Mouse (Mus musculus) B cell, adult 2 months (primary cell): ENCODE measurements at regions not wholly inside any gene's neighbourhood (a gene's known extent, or its start where the extent isn't known, plus 50 kb on each side); places are given as distances from the start of the nearest gene placed in this dataset.
"Not testable (repeated sequence)": the region's sequence is repeated elsewhere in the genome, so short reads cannot be mapped to it uniquely, and the experiment has no call there.

Experiments used
- DNase-seq, 2 experiments: peaks; one replicate each; pipeline ENCODE4 v3.0.0; 2022

- no peak for DNase-seq
Measured at GRCm38 (mm10) chr17:52351293-52351692, 251.2 kb upstream of the Kcnh8 start.

DNA sequence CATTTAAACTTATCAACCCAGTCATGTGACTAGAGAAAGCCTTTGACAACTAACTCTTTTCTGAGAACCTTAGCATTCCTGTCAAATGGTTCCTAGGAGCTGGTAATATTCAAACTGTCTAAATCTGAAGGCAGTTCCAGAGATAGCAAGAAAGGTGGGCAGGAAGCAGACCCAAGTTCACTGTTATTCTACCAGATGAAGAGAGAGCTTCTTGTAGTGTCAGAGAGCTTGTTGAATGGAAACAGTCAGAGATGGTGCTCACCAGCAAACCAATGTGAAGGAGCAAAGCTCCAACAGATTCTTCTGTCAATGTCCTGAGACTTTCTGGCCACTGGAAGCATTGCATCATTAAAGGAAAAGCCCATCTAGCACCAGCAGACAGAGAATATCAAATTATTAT, 251.8 kb upstream of the Kcnh8 start:
- no peak for DNase-seq

DNA sequence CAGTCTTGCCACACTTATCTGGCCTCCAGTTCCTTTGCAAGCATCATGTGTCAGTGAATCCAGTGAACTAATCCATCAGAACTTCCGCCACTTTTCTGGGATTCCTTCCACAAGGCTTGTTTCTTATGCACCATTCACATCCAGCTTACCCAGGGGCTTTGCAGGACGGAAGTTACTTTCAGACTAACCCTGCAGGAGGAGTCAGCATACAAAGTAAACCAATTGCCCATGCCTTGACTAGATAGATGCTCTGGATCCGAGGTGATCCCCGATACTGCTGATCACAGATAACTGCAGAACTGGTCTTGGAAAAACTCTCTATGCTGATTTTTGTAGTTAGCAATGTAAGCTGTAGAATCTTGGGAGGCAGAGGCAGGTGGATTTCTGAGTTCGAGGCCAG, 252.6 kb upstream of the Kcnh8 start:
- no peak for DNase-seq

DNA sequence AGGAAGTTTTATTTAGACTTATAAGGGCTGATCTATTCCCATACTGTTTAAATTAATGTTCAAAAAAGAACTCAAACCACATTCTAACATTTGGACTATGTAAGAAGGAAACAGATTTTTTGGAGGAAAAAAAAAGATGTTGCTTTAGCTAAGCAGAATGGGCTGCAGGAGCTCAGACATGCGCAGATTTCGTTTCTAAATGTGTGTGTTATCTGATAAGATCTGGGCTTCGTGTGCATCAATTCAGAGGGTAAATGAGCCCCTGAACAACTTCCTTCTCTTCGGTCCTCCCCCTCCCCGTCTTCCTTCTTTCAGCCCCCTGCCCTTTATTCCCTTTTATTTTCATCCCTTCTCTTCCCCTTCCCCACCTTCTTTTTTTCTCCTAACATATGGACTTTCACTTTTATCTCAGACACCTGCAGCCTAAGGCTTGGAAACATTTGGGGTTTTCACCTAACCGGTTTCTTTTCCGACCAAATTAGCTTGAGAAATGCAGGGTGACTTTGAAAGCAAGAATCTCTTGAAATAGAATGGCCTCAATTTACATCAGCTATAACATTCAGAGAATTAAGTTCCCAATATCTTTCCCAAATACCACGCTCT, 253.9 kb upstream of the Kcnh8 start:
- no peak for DNase-seq

DNA sequence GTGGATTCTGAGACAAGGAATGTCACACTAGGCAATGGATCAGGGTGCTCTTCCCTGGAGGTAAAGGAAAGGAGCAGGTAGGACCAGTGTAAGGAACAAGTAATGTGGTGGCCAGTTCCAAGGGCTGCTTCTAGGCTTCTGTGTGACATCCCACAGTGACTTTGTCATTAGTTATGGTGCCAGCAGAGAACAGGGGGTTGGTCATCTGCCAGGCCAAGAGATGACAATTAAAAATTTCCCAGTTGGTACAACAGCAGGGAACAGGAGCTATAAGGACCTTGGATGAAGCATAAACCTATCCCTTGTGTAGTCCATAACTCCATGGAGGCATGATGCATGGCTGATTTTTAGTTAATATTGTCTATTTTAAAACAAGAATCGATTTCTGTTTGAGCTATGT, 281.9 kb upstream of the Kcnh8 start:
- no peak for DNase-seq

DNA sequence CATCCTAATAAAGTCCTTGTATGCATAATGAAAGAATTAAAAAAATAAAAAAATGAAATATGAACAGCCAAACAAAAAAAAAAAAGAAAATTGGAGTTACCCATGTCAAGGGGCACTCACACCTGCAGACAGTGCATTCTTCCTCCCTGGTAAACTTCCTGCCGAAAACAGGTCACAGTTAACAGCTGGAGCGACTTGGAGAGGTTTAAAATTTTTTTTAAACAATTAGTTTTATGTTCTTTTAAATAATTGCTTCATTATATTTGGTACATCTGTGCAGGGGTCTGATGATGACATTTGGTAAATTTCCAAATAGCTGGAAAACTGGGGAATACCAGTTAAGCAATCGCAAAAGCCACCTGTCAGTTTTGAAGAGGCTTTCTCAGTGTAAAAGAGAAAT, 285.5 kb upstream of the Kcnh8 start:
- DNase-seq, result no peak

DNA sequence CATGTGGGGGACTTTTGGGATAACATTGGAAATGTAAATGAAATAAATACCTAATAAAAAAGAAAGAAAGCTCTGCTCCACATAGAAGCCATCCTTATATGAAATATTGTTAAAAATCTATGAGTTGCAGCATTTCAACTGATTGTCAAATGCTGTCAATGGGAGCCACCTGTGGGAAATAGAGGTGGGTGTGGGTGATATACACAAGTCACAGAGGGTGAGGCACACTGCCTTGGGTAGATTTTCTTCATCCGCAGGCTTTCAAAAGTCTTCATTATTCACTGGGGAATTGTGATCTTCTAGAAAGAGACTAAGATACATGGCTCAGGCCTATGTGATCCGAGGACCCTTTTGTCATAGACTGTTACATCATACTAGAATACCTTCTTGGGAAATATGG, 286.6 kb upstream of the Kcnh8 start:
- DNase-seq, result no peak

GRCm38 (mm10) chr17:52315456-52315855, 287.1 kb upstream of the Kcnh8 start:
- DNase-seq, result not testable (repeated sequence)

DNA sequence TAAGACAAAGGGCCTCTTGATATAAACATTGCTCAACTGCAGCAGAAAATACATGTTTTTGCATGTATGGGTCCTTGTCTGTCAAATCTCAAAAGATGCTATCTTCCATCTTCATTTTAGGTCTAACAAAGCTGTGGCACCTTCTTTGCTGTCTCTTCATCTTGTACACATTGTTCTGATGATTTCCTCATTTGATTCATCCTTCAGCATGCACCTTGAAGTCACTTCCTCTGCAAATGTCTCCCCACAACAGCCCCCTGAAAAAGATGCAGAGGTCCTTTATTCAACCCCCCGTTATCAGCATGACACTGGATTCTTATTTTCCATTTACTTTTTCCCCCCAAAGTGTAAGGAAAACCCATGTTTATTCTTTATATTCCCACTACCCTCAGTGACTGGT, 290.5 kb upstream of the Kcnh8 start:
- DNase-seq, result no peak

DNA sequence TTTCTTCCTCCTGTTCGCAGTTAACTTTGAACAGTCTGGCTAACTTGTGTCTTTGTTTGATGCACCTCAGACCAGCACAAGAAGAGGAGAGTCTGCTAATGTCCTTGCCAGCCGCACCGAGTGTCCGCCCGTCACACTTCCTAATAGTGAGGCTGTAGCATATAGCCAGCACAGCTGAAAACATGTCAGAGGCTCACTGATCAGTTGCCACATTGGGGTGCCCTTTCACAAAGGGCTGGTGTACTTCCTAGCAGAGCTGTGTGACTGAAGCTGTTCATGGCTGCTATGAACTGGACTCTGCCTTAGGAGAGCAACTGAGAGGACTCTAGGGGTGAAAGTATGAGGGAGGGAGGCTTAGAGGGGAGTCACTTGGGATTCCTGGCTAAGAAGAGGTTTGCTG, 293.7 kb upstream of the Kcnh8 start:
- DNase-seq, result no peak

DNA sequence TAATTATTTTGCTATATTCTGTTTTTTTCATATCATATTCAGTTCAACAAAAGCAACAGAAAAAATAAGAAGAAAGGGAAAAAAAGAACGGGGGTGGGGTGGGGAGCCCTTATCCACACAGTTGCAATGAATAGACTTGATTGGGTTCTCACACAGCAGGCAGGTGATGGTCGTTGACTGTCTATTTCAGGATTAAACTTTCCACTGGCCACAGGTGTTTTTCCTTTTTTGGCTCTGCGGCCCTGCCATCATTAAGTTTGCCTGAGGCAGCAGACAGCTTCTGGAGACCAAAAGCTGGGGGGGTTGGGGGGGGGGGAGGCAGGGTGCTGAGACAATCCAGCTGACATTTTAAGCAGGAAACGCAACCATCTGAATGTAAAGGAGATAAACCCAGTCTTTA, 298.4 kb upstream of the Kcnh8 start:
- no peak for DNase-seq

- peak in 1 of 2 experiments; percentile 4 for DNase-seq
Measured at GRCm38 (mm10) chr17:52303320-52303719, 299.2 kb upstream of the Kcnh8 start.

GRCm38 (mm10) chr17:52299769-52300168, 302.7 kb upstream of the Kcnh8 start:
- DNase-seq, result no peak

GRCm38 (mm10) chr17:52285392-52285791, 317.1 kb upstream of the Kcnh8 start:
- DNase-seq, result no peak

DNA sequence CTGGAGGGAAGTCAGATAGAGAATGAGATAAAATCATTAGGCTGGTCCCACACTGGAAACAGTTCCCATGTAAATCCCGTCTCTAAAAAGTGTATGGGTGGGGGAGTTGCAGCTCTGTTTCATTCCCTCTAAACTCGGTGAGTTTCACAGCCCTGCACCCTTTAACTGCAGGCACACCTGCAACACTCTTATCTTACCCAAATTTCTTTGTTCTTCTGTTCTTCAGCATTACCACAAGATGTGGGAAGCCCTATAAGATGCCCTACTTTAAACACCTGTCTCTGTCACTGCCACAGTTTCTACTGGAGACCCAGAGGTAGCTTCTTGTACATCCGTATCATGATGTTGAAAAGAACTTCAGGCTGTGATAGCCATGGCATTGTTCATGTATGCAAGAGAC, 320.2 kb upstream of the Kcnh8 start:
- no peak for DNase-seq

- DNase-seq, result no peak
Measured at GRCm38 (mm10) chr17:52278523-52278922, 324.0 kb upstream of the Kcnh8 start.

DNA sequence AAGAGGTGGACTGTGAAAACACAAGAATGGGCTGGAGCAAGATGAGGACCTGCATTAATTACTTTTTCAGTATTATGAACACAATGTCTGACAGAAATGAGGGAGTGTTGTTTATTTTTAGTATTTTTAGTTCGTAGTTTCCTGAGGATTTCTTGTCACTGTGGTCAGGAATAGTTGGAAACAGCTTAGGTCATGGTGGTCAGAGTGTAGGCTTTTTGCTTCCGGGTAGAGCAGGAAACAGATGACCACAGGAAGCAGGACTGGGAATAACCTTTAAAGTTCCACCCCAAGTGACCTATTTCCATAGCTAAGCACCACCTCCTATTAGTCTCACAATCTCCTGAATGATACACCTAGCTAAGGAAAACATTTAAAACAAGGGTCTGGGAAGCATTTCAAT, 333.7 kb upstream of the Kcnh8 start:
- no peak for DNase-seq

DNA sequence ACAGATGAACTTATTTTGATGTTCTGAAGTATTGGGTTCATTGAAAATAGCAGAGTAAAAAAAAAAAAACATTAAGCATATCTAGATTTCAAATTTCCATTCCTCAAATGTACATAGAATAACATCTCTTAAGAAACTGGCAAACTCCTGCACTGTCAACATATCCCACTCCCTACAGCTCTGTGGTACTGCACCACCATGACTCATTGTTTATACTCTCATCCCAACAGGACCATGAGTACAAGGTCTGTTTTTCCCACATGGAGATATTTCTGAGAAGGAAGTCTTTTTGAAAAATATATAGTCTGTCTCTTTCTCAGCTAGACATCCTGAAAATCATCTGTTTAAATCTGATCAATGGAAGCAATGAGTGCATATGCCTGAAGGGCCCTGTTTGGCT, 351.2 kb upstream of the Kcnh8 start:
- DNase-seq, result no peak

GRCm38 (mm10) chr17:52225584-52225983, 376.9 kb upstream of the Kcnh8 start:
- no peak for DNase-seq

DNA sequence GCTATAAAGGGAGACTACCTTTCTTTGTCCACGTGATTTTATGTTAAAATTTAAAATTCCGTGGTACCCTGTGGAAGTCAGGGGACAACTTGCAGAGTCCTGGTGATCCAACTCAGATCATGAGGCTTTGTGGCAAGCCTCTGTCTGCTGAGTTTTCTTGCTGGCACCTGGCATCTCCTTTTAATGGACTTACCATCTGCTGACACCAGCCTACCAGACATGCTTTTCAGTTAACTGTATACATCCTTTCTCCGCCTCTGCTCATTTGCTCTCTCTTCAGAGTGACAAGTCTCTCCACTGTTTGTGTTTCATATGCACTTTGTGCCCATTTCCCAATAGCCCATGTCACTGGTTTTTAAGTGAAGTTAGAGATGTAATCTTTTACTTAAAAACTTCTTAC, 382.1 kb upstream of the Kcnh8 start:
- no peak for DNase-seq

DNA sequence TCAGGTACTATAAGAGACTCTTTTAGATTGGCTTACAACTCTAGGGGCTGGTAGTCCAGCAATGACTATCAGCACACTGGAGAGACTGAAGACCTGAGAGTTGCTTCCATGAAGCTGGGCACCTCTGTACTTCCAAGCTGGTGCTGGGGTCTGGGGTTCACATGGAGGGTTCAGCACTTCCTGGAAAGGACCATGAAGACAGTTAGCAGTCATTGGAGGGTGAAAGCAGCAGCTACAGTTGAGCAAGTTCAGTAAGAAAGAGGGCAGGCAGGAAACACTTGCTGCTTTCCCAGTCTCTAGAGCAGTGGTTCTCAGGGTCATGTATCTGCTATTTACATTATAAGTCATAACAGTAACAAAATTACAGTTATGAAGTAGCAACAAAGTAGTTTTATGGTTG, 384.3 kb upstream of the Satb1 start:
- DNase-seq, result no peak

- no peak for DNase-seq
Measured at GRCm38 (mm10) chr17:52212944-52213343, 379.9 kb upstream of the Satb1 start.

GRCm38 (mm10) chr17:52210483-52210882, 377.4 kb upstream of the Satb1 start:
- no peak for DNase-seq

DNA sequence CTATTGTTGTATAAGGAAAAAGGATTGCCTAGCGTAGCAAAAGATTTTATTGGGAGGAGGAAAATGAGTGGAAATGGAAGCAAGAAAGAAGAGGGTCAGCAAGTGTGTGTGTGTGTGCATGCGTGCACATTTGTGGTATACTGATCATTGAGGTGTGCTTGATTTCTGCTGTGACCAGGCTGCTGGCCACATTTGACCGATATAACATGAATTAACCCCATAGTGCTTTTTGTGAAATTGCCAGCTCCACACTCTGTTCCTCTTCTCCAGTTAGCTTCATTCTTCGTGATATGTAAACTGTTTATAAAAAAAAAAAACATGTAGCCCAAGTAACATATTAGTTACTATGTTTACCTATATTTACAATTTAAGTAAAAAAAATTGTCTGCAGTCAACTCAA, 364.6 kb upstream of the Satb1 start:
- DNase-seq, result no peak

DNA sequence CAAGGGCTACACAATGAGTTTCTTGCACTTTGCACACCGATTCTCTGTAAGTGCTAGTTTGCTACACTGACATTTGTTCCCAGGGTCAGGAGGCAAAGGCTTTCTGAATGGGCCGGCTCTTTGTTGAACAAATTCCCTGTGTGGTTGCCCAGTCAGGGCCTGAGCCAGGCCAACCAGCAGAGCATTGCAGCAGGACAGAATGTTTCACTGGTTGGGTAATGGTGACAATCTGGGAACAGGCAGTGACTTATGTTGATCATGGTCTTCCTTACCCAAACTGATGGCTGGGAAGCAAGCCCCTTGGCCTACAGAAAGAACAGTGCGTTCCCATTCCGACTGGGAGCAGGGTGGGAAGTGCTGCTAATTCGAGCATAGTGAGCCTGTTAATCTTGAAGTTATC, 363.7 kb upstream of the Satb1 start:
- DNase-seq, result no peak

- DNase-seq, result no peak
Measured at GRCm38 (mm10) chr17:52195804-52196203, 362.7 kb upstream of the Satb1 start.
